Mouse (Mus musculus) liver, embryonic 14.5 days (tissue): Measurements from ENCODE around the gene Kctd10.

Source experiments
- CTCF ChIP-seq: IDR thresholded peaks from 2 replicates; pipeline ENCODE4 v1.5.1; 2016; ENCODE audit warnings: antibody characterized with exemption, low read depth, control low read depth
- EP300 ChIP-seq: IDR thresholded peaks from 2 replicates; pipeline ENCODE4 v1.6.1; 2016; ENCODE audit warnings: antibody characterized with exemption, low read depth

GRCm38 (mm10) chr5:114381013-114381351, 674 bp upstream of the Kctd10 start:
- no peak for TF ChIP-seq EP300
- no peak for TF ChIP-seq CTCF
